Mouse (Mus musculus): Measurements from ENCODE around the gene Card11.

- no peak for TF ChIP-seq HCFC1 (IDR thresholded peaks at IDR 0.05; ENCODE audit: borderline replicate concordance, insufficient read depth, low read length)
- no peak for TF ChIP-seq ZNF384 (IDR thresholded peaks at IDR 0.05; ENCODE audit: low read depth, low read length)
- TF ChIP-seq CHD2 (IDR thresholded peaks at IDR 0.05; ENCODE audit: low read depth, low read length): no peak
- TF ChIP-seq MAFK (IDR thresholded peaks at IDR 0.05; ENCODE audit: insufficient read depth, low read depth, low read length): no peak
- TF ChIP-seq ZC3H11A (IDR thresholded peaks at IDR 0.05; ENCODE audit: borderline replicate concordance, low read depth, low read length): no peak
Measured at GRCm38 (mm10) chr5:140852435-140852996, 147.9 kb downstream of the Card11 start.
